Mouse (Mus musculus) skeletal muscle tissue, adult 2 months (tissue): ENCODE results near the gene Tmem270.

Source experiments
- DNase-seq: peaks from one replicate; pipeline ENCODE4 v3.0.0-alpha.2; 2012; ENCODE audit warnings: low read depth, low spot score

The Tmem270 gene

DNA sequence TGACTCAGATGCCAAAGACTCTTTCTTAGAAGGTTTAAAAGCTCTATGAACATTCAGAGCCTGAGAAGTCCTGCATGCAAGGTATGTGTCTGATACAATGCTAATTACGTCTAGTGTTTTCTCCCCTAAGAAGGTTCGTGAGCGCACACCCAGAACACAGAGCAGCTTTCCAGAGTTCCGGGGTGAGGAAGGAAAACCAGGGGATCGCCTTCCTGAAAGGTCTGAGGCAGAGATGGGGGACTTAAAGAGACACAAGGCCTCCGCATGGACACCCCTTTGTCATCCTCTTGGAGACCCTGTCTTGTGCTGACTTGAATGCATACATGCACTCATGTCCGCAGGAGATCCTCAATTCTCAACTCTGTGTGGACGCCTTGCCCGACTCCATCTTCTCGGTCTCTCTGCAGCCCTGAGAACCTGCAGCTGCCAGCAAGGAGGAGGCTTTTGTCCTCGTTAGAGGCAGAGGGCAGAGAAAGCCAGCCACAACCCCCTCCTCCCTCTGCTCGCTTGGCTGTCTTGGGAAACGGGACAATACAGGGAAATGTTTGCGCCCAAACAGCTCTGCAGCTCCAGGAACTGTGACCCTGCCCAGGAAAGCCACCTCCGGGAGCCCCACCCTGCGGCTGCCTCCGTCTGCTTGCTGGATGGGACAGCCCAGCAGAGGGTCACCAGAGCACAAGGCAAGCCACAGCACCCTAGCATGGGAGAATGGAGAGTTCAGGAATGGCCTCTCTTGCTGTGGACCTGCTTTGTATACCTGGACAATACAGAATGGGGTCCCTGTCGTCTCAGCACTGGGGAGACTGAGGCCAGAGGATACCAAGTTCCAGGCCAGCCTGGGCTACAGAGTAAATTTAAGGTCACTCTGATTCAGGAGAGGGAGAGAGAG is 18.8 kb downstream of the Tmem270 start:
- DNase-seq = no peak

DNA sequence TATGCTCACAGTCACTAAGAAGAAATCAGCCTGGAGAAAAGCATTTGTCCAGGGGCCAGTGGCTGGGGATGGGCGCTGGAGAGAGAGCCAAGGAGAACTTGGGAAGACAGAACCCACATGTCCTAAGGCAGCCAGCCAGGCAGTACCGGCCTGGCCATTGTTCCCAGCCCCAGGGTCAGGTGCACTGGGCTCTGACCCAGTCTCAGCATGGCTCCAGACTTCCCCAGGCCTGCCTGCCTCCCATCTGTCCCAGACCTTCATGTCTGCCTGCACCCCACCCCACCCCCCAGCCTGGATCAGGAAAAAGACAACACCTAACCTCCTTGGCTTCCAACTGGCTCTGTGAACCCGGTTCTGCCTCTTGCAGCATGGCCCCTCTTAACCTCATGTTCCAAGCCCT is 23.5 kb downstream of the Tmem270 start:
- DNase-seq = no peak

- no peak for DNase-seq
These were observed 29.7 kb downstream of the Tmem270 start for GRCm38 (mm10) chr5:134876801-134877200.

DNA sequence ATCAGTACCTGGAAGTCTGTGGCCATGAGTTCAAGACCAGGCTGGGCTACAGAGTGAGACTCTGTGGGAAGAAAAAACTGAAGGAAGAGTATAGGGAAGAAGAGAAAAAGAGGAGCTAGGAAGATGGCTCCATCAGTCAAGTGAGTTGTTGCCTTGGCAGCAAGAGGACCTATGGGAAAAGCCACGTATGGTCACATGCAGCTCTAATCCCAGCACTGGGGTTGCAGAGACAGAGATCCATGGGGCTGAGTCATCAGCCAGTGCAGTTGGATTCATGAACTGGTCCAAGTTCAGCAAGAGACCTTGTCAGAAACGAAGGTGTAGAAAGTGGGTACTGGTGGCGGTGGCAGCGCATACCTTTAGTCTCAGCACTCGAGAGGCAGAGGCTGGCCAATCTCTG is 31.3 kb downstream of the Tmem270 start:
- no peak for DNase-seq

DNA sequence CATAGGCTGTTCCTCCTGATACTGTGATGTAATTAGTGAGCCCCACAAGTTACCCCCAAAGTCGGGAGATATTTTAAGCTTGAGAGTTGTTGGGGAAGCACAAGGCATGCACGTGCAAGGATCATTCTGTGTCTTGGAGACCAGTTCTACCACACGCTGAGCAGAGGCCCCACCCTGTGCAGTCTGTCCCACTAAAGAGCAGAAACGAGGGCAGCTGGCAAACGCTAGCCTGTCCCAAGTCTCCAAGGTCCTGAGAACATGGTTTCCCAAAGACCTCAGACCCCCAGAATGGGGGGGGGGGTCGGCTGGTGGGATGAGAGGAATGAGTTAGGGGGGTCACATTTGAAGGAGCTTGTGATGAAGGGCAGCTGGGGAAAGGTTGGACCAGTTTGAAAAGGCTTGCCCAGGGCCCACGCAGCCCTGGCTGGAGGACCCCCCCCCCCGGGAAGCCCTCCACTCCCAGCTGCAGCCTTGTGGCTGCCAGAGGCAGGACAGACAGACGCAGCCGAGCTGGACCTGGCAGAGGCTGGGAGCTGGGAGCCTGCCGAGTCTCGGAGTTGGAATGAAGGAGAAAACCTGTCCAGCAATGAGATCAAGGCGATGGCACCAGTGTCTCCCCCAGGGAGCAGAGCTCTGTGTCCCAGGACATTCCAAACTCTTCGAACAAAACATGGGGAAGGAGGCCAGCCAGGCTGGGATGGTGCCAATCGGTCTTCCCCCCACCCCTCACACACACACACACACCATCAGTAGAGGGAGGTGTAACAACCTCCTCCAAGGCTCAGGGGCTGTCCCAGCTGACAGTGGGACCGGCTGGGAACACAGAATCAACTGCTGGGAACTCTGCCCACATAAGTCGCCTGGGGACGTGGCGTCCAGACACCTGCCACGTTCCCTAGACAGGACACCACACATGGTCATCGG is 32.3 kb downstream of the Tmem270 start:
- peak; percentile 67 for DNase-seq

DNA sequence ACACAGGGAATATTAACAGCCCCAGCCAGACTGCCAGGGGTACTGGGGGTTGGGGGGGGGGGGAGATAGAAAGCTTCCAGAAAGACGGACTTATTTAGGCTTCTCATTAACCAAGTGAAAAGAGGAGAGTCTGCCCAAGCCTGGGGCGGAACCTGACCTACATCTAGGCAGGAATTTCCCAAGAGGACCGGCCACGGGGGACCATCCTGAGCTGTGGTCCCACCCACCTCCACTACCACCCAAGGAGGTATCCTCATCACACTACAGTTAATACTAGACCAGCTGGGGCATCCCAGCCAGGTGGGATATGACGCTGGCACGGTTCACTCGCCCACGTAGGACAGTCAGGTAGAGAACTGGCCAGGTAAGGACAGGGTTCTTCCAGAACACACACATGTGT is 33.5 kb downstream of the Tmem270 start:
- no peak for DNase-seq

DNA sequence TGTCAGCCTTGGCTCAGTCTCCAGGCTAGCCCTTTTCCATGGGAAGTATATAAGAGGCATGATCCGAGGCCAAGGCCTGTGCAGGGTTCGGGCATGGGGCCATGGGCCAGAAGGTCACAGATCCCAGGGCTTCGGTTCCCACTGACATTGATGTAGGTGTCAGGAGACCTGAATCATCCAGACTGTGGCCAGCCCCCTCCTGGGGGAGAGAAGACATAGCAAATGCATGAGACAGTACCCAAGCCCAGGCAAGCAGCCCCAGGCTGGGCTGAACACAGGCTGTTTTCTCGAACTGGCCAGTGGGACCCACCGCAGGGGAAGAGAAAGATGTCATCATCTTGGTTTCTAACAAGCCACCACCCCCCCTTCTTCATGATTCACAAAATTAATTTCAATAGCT is 33.9 kb downstream of the Tmem270 start:
- DNase-seq = peak; percentile 46

GRCm38 (mm10) chr5:134868506-134868905 is 38.0 kb downstream of the Tmem270 start:
- DNase-seq = no peak

DNA sequence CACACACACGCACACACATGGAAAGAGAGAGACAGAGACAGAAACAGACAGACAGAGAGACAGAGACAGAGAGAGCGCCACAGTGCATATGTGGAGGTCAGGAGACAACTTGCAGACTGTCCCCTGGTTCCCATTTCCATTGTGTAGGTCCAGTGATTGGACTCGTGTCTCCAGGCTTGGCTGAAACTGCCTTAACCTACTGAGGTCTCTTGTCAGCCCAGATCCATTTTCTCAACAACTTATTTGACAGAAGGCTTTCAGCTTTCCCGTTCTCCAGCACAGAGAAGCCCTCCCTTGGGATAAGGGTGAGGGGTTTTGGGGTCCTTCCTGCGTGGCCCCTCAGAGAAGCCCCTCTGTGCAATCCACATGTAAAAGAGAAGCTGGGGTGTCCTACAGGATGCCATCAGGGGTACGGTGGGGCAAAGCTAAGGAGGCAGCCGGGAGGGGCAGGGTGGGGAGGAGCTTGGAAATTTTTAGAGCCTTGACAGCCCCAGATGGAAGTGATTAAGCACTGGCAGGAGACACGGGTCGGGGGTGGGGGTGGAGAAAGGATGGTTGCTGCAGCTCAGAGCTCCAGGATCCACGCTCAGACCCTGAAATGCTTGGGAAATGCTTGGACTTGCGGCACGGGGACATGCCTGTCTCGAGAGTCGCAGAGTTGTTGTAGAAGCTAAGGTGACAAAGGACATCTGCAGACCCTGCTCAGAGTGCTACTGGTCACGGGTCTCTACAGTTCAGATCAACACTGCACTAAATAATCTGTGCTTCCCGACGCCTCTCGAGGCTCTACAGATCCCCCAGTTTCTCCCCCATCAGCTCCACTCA is 39.0 kb downstream of the Tmem270 start:
- no peak for DNase-seq

DNA sequence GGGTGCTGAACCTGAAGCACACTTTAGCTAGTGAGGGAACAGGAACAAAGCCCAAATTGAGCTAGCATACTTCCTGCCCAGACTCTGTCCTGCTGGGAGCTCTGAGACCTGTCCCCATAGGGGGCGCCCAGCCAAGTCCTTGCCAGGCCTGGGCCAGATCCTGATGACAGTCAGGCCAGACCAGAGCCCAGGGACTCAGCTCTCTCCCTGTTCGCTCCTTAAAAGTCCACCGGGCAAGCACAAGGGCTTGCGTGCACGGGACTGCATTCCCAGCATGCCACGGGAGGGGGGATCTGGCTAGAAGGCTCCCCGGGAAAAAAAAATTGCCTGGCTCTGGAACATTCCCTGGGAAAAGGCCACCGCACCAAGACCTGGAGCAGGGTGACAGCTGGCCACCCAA is 41.4 kb downstream of the Tmem270 start:
- DNase-seq = no peak

- no peak for DNase-seq
These were observed 44.5 kb downstream of the Tmem270 start for GRCm38 (mm10) chr5:134861902-134862497.

GRCm38 (mm10) chr5:134859193-134859592 is 47.3 kb downstream of the Tmem270 start:
- DNase-seq = no peak

GRCm38 (mm10) chr5:134858378-134858777 is 48.2 kb downstream of the Tmem270 start:
- DNase-seq = no peak

- DNase-seq = no peak
These were observed 53.7 kb downstream of the Tmem270 start for GRCm38 (mm10) chr5:134852873-134853272.
